Mouse (Mus musculus): Measurements from ENCODE around the gene Cep55. TPM values are rescaled to one million over a fixed set of nuclear protein-coding genes. Genes with fewer than 3 reads are reported as not detected.

Gene Cep55
- polyA plus RNA-seq, 1 experiment: 75.1 TPM

- Histone ChIP-seq H3K9ac (ENCODE audit: low read depth, poor library complexity, severe bottlenecking) (no peak overlapping the region), H3K27ac (ENCODE audit: insufficient read depth, low read length) (no peak overlapping the region), H3K27me3 (ENCODE audit: control insufficient read depth, insufficient read depth, low read length, poor library complexity, severe bottlenecking) (no peaks in the 10 kb centered on the region), H3K36me3 (ENCODE audit: control insufficient read depth, insufficient read depth, low read length, poor library complexity, severe bottlenecking) (no peaks in the 10 kb centered on the region), H3K9me3 (replicated peaks; ENCODE audit: control insufficient read depth, insufficient read depth, low read length, poor library complexity, severe bottlenecking) (no peaks in the 10 kb centered on the region), H3K4me1 (ENCODE audit: control insufficient read depth, insufficient read depth, low read length) (no peaks in the 10 kb centered on the region), H3K4me3 (ENCODE audit: low read depth, low read length) (no peak overlapping the region)
- no peak for TF ChIP-seq CTCF (IDR thresholded peaks at IDR 0.05; ENCODE audit: low read depth, low read length)
- no peak for TF ChIP-seq POLR2A (IDR thresholded peaks at IDR 0.05; ENCODE audit: insufficient read depth, low read length)
- TF ChIP-seq EP300 (IDR thresholded peaks at IDR 0.05; ENCODE audit: insufficient read depth, low read depth, low read length): no peak
Observed at GRCm38 (mm10) chr19:38082931-38083525, 28.2 kb downstream of the Cep55 start.

GRCm38 (mm10) chr19:38085841-38086240 is 31.0 kb downstream of the Cep55 start:
- H3K4me1 ChIP-seq (ENCODE audit: control insufficient read depth, insufficient read depth, low read length): no peaks in the 10 kb centered on the region
- no peaks in the 10 kb centered on the region for H3K9me3 ChIP-seq (replicated peaks; ENCODE audit: control insufficient read depth, insufficient read depth, low read length, poor library complexity, severe bottlenecking)
- no peak overlapping the region for H3K9ac ChIP-seq (ENCODE audit: low read depth, poor library complexity, severe bottlenecking)
- TF ChIP-seq EP300 (IDR thresholded peaks at IDR 0.05; ENCODE audit: insufficient read depth, low read depth, low read length) (no peak), POLR2A (IDR thresholded peaks at IDR 0.05; ENCODE audit: insufficient read depth, low read length) (no peak), CTCF (IDR thresholded peaks at IDR 0.05; ENCODE audit: low read depth, low read length) (no peak)
- H3K27ac ChIP-seq (ENCODE audit: insufficient read depth, low read length): no peak overlapping the region
- H3K36me3 ChIP-seq (ENCODE audit: control insufficient read depth, insufficient read depth, low read length, poor library complexity, severe bottlenecking): no peaks in the 10 kb centered on the region
- H3K27me3 ChIP-seq (ENCODE audit: control insufficient read depth, insufficient read depth, low read length, poor library complexity, severe bottlenecking): no peaks in the 10 kb centered on the region
- H3K4me3 ChIP-seq (ENCODE audit: low read depth, low read length): no peak overlapping the region

DNA sequence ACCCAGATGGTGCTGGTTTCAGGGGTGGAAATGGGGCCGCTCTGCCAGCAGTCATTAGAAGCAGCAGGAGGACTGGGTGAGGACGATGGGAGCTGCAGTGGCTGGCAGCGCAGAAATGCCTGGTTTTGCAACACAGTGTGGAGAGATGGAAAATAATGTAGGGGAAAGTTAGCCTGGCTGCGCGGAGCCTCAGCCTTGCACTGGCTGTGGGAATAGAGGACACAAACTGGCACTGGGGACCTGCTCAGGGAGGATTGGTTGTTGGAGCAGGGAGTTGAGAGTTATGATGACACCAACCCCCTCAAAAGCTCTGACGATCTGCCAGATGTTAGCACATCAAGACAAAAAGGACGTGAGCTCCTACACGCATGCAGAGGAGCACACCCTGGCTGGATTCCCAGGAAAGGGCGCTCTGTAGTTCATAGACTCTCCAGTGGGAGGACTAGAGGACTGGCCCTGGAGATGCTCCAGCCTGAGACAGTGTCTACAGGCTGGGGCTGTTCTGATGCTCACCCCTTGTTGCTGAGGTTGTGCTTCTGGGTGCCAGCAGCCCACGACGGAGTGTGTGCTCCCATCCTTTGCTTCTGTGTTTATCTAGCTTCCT is 32.2 kb downstream of the Cep55 start:
- no peaks in the 10 kb centered on the region for H3K4me1 ChIP-seq (ENCODE audit: control insufficient read depth, insufficient read depth, low read length)
- no peaks in the 10 kb centered on the region for H3K27me3 ChIP-seq (ENCODE audit: control insufficient read depth, insufficient read depth, low read length, poor library complexity, severe bottlenecking)
- H3K36me3 ChIP-seq (ENCODE audit: control insufficient read depth, insufficient read depth, low read length, poor library complexity, severe bottlenecking): no peaks in the 10 kb centered on the region
- no peak overlapping the region for H3K4me3 ChIP-seq (ENCODE audit: low read depth, low read length)
- TF ChIP-seq EP300 (IDR thresholded peaks at IDR 0.05; ENCODE audit: insufficient read depth, low read depth, low read length) (no peak), POLR2A (IDR thresholded peaks at IDR 0.05; ENCODE audit: insufficient read depth, low read length) (no peak), CTCF (IDR thresholded peaks at IDR 0.05; ENCODE audit: low read depth, low read length) (peak; percentile 27)
- no peaks in the 10 kb centered on the region for H3K9me3 ChIP-seq (replicated peaks; ENCODE audit: control insufficient read depth, insufficient read depth, low read length, poor library complexity, severe bottlenecking)
- H3K27ac ChIP-seq (ENCODE audit: insufficient read depth, low read length): no peak overlapping the region
- no peak overlapping the region for H3K9ac ChIP-seq (ENCODE audit: low read depth, poor library complexity, severe bottlenecking)

GRCm38 (mm10) chr19:38089358-38089757 is 34.5 kb downstream of the Cep55 start:
- TF ChIP-seq EP300 (IDR thresholded peaks at IDR 0.05; ENCODE audit: insufficient read depth, low read depth, low read length) (no peak), POLR2A (IDR thresholded peaks at IDR 0.05; ENCODE audit: insufficient read depth, low read length) (no peak), CTCF (IDR thresholded peaks at IDR 0.05; ENCODE audit: low read depth, low read length) (no peak)
- H3K27me3 ChIP-seq (ENCODE audit: control insufficient read depth, insufficient read depth, low read length, poor library complexity, severe bottlenecking): no peaks in the 10 kb centered on the region
- no peaks in the 10 kb centered on the region for H3K4me1 ChIP-seq (ENCODE audit: control insufficient read depth, insufficient read depth, low read length)
- H3K4me3 ChIP-seq (ENCODE audit: low read depth, low read length): no peak overlapping the region
- H3K9me3 ChIP-seq (replicated peaks; ENCODE audit: control insufficient read depth, insufficient read depth, low read length, poor library complexity, severe bottlenecking): no peaks in the 10 kb centered on the region
- H3K9ac ChIP-seq (ENCODE audit: low read depth, poor library complexity, severe bottlenecking): no peak overlapping the region
- no peak overlapping the region for H3K27ac ChIP-seq (ENCODE audit: insufficient read depth, low read length)
- H3K36me3 ChIP-seq (ENCODE audit: control insufficient read depth, insufficient read depth, low read length, poor library complexity, severe bottlenecking): no peaks in the 10 kb centered on the region

GRCm38 (mm10) chr19:38091512-38091985 is 36.7 kb downstream of the Cep55 start:
- Histone ChIP-seq H3K4me1 (ENCODE audit: control insufficient read depth, insufficient read depth, low read length) (peaks cover 3% of the 10 kb centered on the region), H3K27ac (ENCODE audit: insufficient read depth, low read length) (no peak overlapping the region), H3K9me3 (replicated peaks; ENCODE audit: control insufficient read depth, insufficient read depth, low read length, poor library complexity, severe bottlenecking) (no peaks in the 10 kb centered on the region), H3K27me3 (ENCODE audit: control insufficient read depth, insufficient read depth, low read length, poor library complexity, severe bottlenecking) (no peaks in the 10 kb centered on the region), H3K36me3 (ENCODE audit: control insufficient read depth, insufficient read depth, low read length, poor library complexity, severe bottlenecking) (no peaks in the 10 kb centered on the region), H3K9ac (ENCODE audit: low read depth, poor library complexity, severe bottlenecking) (no peak overlapping the region), H3K4me3 (ENCODE audit: low read depth, low read length) (no peak overlapping the region)
- TF ChIP-seq EP300 (IDR thresholded peaks at IDR 0.05; ENCODE audit: insufficient read depth, low read depth, low read length): no peak
- TF ChIP-seq POLR2A (IDR thresholded peaks at IDR 0.05; ENCODE audit: insufficient read depth, low read length): no peak
- TF ChIP-seq CTCF (IDR thresholded peaks at IDR 0.05; ENCODE audit: low read depth, low read length): no peak

- Histone ChIP-seq H3K36me3 (ENCODE audit: control insufficient read depth, insufficient read depth, low read length, poor library complexity, severe bottlenecking) (no peaks in the 10 kb centered on the region), H3K9me3 (replicated peaks; ENCODE audit: control insufficient read depth, insufficient read depth, low read length, poor library complexity, severe bottlenecking) (no peaks in the 10 kb centered on the region), H3K27me3 (ENCODE audit: control insufficient read depth, insufficient read depth, low read length, poor library complexity, severe bottlenecking) (peaks cover 7% of the 10 kb centered on the region), H3K4me1 (ENCODE audit: control insufficient read depth, insufficient read depth, low read length) (peaks cover 3% of the 10 kb centered on the region), H3K4me3 (ENCODE audit: low read depth, low read length) (no peak overlapping the region), H3K9ac (ENCODE audit: low read depth, poor library complexity, severe bottlenecking) (no peak overlapping the region), H3K27ac (ENCODE audit: insufficient read depth, low read length) (no peak overlapping the region)
- TF ChIP-seq EP300 (IDR thresholded peaks at IDR 0.05; ENCODE audit: insufficient read depth, low read depth, low read length) (peak; percentile 83), CTCF (IDR thresholded peaks at IDR 0.05; ENCODE audit: low read depth, low read length) (no peak)
Observed at GRCm38 (mm10) chr19:38096231-38096630, 41.4 kb downstream of the Cep55 start.
